Mouse (Mus musculus) liver, embryonic 15.5 days (tissue): ENCODE data around the gene Itga1. TPM values are rescaled to one million over a fixed set of nuclear protein-coding genes. Genes with fewer than 3 reads are reported as not detected.
A peak's percentile ranks its signal among the peaks of the same experiment; 100 is the strongest.

ENCODE experiments used
- ATAC-seq: fragments of 200-750 bp; cut with Nextera tagmentation; 2 replicates; pipeline ENCODE4 v1.8.0; 2017; ENCODE audit warnings: moderate number of reproducible peaks, mild to moderate bottlenecking, moderate library complexity; ENCODE audit not compliant: insufficient read depth
- H3K27ac ChIP-seq: fragments of 300-500 bp; sonication (generic); replicated peaks from 2 replicates; pipeline ENCODE4 v1.5.1; 2015; ENCODE audit warnings: mild to moderate bottlenecking, inconsistent platforms
- H3K27me3 ChIP-seq: fragments of 300-500 bp; sonication (generic); 2 replicates; pipeline ENCODE4 v1.6.1; 2015; ENCODE audit warnings: mild to moderate bottlenecking, inconsistent platforms
- H3K36me3 ChIP-seq: fragments of 300-500 bp; sonication (generic); replicated peaks from 2 replicates; pipeline ENCODE4 v1.6.1; 2015; ENCODE audit warnings: moderate library complexity, mild to moderate bottlenecking, inconsistent platforms
- H3K4me1 ChIP-seq: fragments of 300-500 bp; sonication (generic); replicated peaks from 2 replicates; pipeline ENCODE4 v1.6.1; 2015; ENCODE audit warnings: inconsistent platforms
- H3K4me2 ChIP-seq: fragments of 300-500 bp; sonication (generic); 2 replicates; pipeline ENCODE4 v1.6.1; 2015; ENCODE audit warnings: moderate library complexity, mild to moderate bottlenecking, inconsistent platforms
- H3K4me3 ChIP-seq: fragments of 300-500 bp; sonication (generic); replicated peaks from 2 replicates; pipeline ENCODE4 v1.5.1; 2015; ENCODE audit warnings: mild to moderate bottlenecking, inconsistent platforms
- H3K9ac ChIP-seq: fragments of 300-500 bp; sonication (generic); 2 replicates; pipeline ENCODE4 v1.6.1; 2015; ENCODE audit warnings: moderate library complexity, mild to moderate bottlenecking, inconsistent platforms
- H3K9me3 ChIP-seq: fragments of 300-500 bp; sonication (generic); replicated peaks from 2 replicates; pipeline ENCODE4 v1.6.1; 2016; ENCODE audit warnings: inconsistent platforms
- WGBS: fragments of 180-500 bp; shearing (Covaris S2); methylation state at CpG from one replicate; pipeline ENCODE4 v1.1.7; 2015; ENCODE audit warnings: mixed read lengths; ENCODE audit not compliant: insufficient replicate concordance; 5-methylcytosine and 5-hydroxymethylcytosine counted together
- polyA plus RNA-seq: library from polyadenylated mRNA; unstranded; fragments of >200 nt; fragmentation: Nextera tagmentation; extraction: Ambion mirVana; gene quantifications from 2 replicates; pipeline ENCODE4 v1.2.1, GENCODE M21; 2015

The Itga1 gene
- polyA plus RNA-seq = 4.6 and 5.8 TPM in 2 replicates

DNA sequence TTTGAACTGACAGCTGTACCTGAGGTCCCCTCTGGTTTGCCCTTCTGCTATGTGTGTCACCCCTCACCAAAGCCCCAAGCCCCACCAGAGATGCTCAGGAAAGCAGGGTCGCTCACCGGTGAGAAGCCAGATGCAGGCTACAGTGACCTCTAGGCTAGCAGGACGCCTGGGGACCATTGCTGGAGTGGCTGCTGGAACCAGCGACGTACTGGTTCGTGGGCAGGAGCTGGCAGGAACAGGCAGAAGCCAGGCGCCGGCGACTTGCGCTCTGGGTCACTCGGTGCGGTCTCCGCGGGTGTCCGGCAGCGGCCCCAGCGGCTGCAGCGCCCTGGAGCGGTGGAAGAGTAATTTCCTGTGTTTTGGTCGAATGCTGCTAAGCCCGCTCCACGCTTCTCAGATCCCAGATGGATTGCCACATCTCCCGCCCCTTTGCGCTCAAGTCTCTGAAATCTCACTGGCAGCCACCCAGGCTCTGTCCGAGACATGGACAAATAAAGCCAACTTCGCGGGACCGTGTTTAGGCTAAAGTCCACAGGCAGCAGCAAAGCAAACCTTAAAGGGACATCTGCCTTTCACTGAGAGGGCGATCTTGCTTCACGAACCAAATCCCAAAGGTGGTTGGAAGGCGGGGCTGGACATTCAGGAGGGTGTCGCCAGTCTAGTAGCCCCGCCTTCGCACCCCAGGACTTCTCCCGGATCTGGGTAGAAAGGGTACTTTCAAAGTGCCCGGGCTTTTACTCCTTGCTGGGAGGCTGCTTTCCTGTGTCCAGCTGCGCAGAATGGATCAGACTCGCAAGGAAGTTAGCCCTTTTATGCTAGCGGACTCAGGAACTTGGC lies at the start of gene Itga1, which contains the start of gene Gm49395:
Gene Itga1, minus strand, starts transcription at position 610 of the 837 bp plus-strand sequence.
Gene Gm49395, minus strand, starts transcription at position 567 of the 837 bp plus-strand sequence.
- WGBS = 1% methylated on average over 39 of the region's 39 CpGs
- peak within 1 kb of the TSS; percentile 79 for H3K27ac ChIP-seq
- H3K9ac ChIP-seq = peak within 1 kb of the TSS; percentile 43; the same call in 1 of the 2 replicates
- peak within 1 kb of the TSS; percentile 57 for H3K4me3 ChIP-seq
- H3K4me2 ChIP-seq = peak within 1 kb of the TSS; percentile 59
- ATAC-seq = peak; percentile 89
- H3K27me3 ChIP-seq = peaks cover 48% of the 10 kb centered on the region
- no peaks in the 10 kb centered on the region for H3K36me3 ChIP-seq
- no peaks in the 10 kb centered on the region for H3K9me3 ChIP-seq
- H3K4me1 ChIP-seq = 0 out of 2 replicates have a peak, but pooled peaks cover 3% of the 10 kb centered on the region

DNA sequence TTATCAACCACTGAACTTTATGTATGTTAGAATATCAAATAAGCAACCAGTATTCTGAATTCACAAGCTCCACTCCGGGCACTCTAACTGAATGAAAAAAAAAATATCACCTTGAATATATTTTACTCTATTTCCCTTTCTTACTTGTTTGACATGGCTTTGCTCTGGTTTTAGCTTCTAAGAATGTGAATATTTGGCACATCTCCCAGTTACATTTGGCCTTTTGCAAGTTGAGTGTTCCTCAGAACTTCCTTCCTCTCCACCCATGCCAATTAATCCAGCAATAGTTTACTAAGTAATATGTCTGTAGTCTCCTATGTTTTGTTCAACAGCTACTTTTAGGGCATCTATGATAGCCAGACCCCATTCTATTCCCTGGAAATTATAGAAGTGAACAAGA lies 48.8 kb upstream of the Itga1 start:
- Histone ChIP-seq H3K27ac (no peak overlapping the region), H3K36me3 (no peaks in the 10 kb centered on the region), H3K4me3 (no peak overlapping the region), H3K27me3 (no peaks in the 10 kb centered on the region), H3K4me1 (no peaks in the 10 kb centered on the region), H3K9ac (no peak overlapping the region), H3K9me3 (no peaks in the 10 kb centered on the region), H3K4me2 (no peak overlapping the region)
- no peak for ATAC-seq
- 77% methylated on average over 1 of the region's 1 CpGs for WGBS

DNA sequence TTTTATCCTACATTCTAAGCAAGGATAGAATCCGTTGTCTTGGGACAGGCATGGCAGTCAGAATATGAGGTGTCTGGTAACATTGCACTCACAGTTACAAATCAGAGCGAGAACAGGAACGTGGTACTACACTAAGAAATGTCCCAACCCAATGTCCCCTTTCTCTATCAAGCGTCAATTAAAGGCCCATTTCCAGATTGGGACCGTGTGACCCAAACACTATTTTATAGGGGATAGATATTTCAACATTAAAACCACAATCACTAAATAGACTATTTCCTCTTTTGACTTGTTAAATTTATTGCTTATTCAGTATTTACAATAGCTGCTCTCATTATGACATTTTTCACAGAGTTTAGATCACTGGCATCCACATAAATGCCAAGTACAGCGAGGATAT lies 48.1 kb upstream of the Itga1 start:
- Histone ChIP-seq H3K27ac (no peak overlapping the region), H3K4me1 (no peaks in the 10 kb centered on the region), H3K27me3 (no peaks in the 10 kb centered on the region), H3K4me2 (no peak overlapping the region), H3K4me3 (no peak overlapping the region), H3K9ac (no peak overlapping the region), H3K36me3 (no peaks in the 10 kb centered on the region), H3K9me3 (no peaks in the 10 kb centered on the region)
- no peak for ATAC-seq
- 68% methylated on average over 6 of the region's 6 CpGs for WGBS

DNA sequence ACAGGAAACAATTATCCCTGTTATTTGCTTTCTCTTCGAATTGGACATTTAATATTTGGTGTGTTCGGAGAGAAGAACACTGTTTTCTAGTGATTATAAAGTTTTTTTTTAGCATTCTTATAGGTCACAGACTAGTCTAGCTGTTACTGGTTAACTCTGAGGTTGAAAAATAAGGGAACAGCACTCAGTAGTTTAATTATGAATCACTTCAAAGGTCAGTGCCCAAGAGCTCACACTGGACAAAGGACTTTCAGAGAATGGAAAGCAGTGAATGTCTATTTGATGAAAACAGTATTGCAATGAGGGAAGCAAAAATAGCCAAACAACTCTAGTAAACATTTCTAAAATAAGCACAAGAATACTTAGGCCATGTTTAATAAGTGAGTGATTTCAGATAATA lies 41.8 kb upstream of the Itga1 start:
- Histone ChIP-seq H3K27ac (no peak overlapping the region), H3K4me1 (no peaks in the 10 kb centered on the region), H3K9me3 (no peaks in the 10 kb centered on the region), H3K4me2 (no peak overlapping the region), H3K27me3 (no peaks in the 10 kb centered on the region), H3K9ac (no peak overlapping the region), H3K4me3 (no peak overlapping the region), H3K36me3 (no peaks in the 10 kb centered on the region)
- 61% methylated on average over 2 of the region's 2 CpGs for WGBS
- ATAC-seq = no peak

DNA sequence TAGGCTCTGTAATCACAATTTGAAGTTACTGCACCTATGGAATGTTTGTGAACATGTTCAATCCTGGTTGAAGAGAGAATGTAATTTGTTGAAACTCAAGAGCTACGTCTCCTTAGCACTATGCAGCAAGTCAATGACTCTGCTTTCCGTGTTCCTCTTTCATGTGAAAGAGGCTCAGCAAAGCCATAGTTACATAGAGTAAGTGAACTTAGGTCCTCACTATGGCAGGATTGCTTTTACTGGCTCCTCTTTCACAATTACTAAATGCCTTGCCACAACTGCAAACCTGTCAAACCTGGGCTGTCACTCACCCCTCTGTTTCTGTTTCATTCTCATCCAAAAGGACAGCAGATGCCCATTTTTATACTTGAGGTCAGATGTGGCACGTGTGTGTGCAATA lies 40.3 kb upstream of the Itga1 start:
- WGBS = 49% methylated on average over 3 of the region's 3 CpGs
- no peak for ATAC-seq
- Histone ChIP-seq H3K27ac (no peak overlapping the region), H3K9ac (no peak overlapping the region), H3K36me3 (no peaks in the 10 kb centered on the region), H3K4me3 (no peak overlapping the region), H3K27me3 (no peaks in the 10 kb centered on the region), H3K4me2 (no peak overlapping the region), H3K4me1 (no peaks in the 10 kb centered on the region), H3K9me3 (no peaks in the 10 kb centered on the region)

DNA sequence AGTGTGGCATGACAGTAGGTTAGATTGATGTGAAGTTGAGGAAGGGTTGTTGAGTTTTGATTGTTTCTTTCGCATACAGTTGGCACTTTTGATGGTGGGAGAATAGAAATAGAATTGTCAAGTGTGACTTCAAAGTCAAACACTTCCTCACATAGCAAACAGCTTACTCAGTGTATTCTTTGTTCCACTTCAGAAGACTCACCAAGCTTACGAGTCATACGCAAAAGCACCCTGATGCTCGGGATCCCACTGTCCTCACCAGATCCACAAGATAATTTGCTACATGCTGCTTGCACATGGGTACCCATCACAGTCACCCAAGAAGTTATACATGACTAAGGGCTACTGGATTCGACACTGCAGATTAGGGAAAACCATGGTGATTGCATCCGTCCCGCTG lies 36.7 kb upstream of the Itga1 start:
- no peaks in the 10 kb centered on the region for H3K9me3 ChIP-seq
- no peak for ATAC-seq
- no peaks in the 10 kb centered on the region for H3K36me3 ChIP-seq
- no peak overlapping the region for H3K4me3 ChIP-seq
- no peak overlapping the region for H3K9ac ChIP-seq
- no peaks in the 10 kb centered on the region for H3K4me1 ChIP-seq
- 67% methylated on average over 7 of the region's 7 CpGs for WGBS
- H3K27me3 ChIP-seq = no peaks in the 10 kb centered on the region
- no peak overlapping the region for H3K4me2 ChIP-seq
- no peak overlapping the region for H3K27ac ChIP-seq

DNA sequence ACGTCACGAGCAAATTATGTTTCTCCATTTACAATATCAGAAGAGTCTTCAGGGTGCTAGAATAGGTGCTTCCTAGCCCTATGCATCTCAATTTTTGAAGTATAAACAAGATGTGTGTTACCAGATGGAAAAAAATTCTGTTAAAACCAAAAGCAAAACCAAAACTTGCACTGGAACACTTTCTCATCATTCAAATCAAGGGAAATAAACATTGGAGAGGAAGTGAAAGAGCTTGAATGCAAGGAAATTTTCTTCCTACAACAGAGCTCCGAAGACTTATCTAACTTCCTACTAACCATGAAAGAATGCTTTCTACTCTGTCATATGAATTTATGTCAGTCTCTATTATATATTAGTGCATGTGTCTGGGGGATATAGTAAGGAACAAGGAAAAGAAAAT lies 35.0 kb upstream of the Itga1 start:
- Histone ChIP-seq H3K4me2 (no peak overlapping the region), H3K36me3 (no peaks in the 10 kb centered on the region), H3K4me1 (no peaks in the 10 kb centered on the region), H3K27me3 (no peaks in the 10 kb centered on the region), H3K4me3 (no peak overlapping the region), H3K27ac (no peak overlapping the region), H3K9me3 (no peaks in the 10 kb centered on the region), H3K9ac (no peak overlapping the region)
- WGBS = 52% methylated on average over 3 of the region's 3 CpGs
- no peak for ATAC-seq

DNA sequence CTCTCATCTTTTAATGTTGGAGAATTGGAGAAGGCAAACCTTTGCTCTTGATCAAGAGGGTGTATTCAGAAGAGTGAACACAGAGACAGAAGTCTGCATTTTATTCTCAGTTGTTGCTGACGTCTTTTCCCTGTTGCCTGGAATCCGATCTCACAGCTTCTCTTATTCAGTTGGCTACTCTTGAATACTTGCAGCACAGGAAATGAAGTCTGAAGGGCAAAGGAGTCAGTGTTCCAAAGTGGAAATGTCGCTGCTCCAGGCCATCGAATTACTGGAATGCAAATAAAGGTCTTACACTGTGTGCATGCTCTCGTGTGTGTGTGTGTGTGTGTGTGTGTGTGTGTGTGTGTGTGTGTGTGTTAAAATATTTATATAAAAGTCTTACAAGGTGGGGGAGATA lies 30.7 kb upstream of the Itga1 start:
- H3K4me3 ChIP-seq = no peak overlapping the region
- no peak overlapping the region for H3K4me2 ChIP-seq
- WGBS = 37% methylated on average over 5 of the region's 5 CpGs
- H3K9me3 ChIP-seq = no peaks in the 10 kb centered on the region
- no peaks in the 10 kb centered on the region for H3K27me3 ChIP-seq
- no peak for ATAC-seq
- H3K36me3 ChIP-seq = no peaks in the 10 kb centered on the region
- H3K27ac ChIP-seq = no peak overlapping the region
- no peaks in the 10 kb centered on the region for H3K4me1 ChIP-seq
- no peak overlapping the region for H3K9ac ChIP-seq

DNA sequence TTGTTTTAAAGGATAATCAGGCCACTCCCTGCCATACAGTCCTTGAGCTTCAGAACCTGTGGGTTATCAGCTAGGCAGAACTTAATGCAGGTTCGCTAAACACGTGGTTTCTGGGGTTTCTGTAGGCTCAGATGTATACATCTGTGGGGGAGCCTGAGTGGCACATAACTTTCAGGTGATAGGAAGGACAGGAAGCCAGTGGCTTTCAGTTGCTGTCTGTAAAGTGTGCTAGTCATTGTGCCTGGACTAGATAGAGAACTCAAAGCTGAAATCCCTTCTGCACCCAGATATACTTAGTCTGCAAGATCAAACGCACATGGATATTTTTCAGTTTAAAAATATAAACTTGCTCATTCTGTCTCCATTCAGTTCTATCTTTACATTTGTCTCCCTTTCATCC lies 29.6 kb upstream of the Itga1 start:
- Histone ChIP-seq H3K4me1 (no peaks in the 10 kb centered on the region), H3K9ac (no peak overlapping the region), H3K4me2 (no peak overlapping the region), H3K36me3 (no peaks in the 10 kb centered on the region), H3K9me3 (no peaks in the 10 kb centered on the region), H3K4me3 (no peak overlapping the region), H3K27ac (no peak overlapping the region), H3K27me3 (no peaks in the 10 kb centered on the region)
- WGBS = 13% methylated on average over 3 of the region's 3 CpGs
- ATAC-seq = no peak

DNA sequence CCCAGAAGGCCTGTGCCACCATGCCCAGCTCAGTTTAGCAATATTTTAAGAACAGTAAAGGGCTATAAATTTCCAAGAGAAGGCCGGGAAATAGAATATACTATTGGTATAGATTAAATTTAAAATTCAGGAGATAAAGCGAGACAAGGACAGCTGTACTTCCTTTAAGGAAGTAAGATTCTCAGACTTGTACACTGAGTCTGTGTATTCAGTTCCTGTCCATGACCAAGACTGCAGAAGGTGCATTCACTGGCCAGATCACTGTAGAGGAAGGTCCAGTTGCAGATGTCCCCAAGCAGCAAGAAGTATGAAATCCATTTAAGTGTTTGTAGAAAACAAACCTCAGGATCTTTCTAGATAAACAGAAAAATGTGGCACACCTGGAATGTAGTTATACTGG lies 28.3 kb upstream of the Itga1 start:
- H3K27me3 ChIP-seq = no peaks in the 10 kb centered on the region
- 22% methylated on average over 2 of the region's 2 CpGs for WGBS
- no peaks in the 10 kb centered on the region for H3K4me1 ChIP-seq
- H3K9me3 ChIP-seq = no peaks in the 10 kb centered on the region
- no peak overlapping the region for H3K4me3 ChIP-seq
- no peak for ATAC-seq
- no peak overlapping the region for H3K4me2 ChIP-seq
- no peak overlapping the region for H3K9ac ChIP-seq
- H3K36me3 ChIP-seq = no peaks in the 10 kb centered on the region
- no peak overlapping the region for H3K27ac ChIP-seq

DNA sequence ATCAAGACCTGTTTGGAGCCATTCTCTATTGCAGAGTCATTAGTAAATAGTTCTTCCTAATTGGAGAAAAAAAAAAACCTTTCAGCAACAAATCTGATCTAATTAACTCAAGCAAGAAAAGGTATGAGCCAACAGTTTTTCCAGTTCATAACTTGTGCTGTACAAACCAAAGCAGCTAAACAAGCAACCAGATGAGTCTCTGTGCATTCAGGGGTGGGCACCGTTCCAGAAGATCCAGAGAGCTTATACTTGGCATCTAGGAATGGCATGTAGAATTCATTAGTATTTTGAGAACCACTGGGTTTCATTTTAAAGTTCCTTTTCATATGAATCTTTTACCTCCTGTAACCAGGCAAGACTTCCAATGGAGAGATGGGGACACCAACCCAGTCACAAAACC lies 26.1 kb upstream of the Itga1 start:
- Histone ChIP-seq H3K9ac (no peak overlapping the region), H3K4me3 (no peak overlapping the region), H3K27me3 (no peaks in the 10 kb centered on the region), H3K4me1 (no peaks in the 10 kb centered on the region), H3K27ac (no peak overlapping the region), H3K36me3 (no peaks in the 10 kb centered on the region), H3K9me3 (no peaks in the 10 kb centered on the region), H3K4me2 (no peak overlapping the region)
- WGBS = 69% methylated on average over 1 of the region's 1 CpGs
- ATAC-seq = no peak

DNA sequence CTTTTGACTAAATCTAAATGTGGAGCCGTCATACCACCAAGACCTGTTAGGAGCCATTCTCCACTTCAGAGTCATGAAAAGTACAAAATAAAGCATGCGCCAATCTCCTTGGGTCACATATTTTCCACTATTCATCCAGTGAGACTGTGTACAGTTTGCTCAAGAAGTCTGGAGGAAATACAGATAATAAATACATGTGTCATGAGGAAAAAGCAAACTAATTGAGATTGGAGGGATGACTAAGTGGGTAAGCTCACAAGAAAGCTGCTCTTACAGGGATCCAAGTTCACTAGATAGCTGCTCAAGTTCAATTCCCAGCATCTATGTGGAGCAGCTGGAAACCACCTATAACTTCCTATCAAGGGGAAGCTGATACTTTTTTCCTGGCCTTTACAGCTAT lies 24.8 kb upstream of the Itga1 start:
- ATAC-seq = no peak
- 77% methylated on average over 2 of the region's 2 CpGs for WGBS
- Histone ChIP-seq H3K36me3 (no peaks in the 10 kb centered on the region), H3K27ac (no peak overlapping the region), H3K27me3 (no peaks in the 10 kb centered on the region), H3K9me3 (no peaks in the 10 kb centered on the region), H3K4me3 (no peak overlapping the region), H3K4me2 (no peak overlapping the region), H3K9ac (no peak overlapping the region), H3K4me1 (no peaks in the 10 kb centered on the region)
